Mouse (Mus musculus) heart, postnatal 0 days (tissue): Measurements from ENCODE around the gene Tbc1d2b.

Source experiments
- CTCF ChIP-seq: IDR thresholded peaks from 2 replicates; pipeline ENCODE4 v1.5.1; 2016; ENCODE audit warnings: antibody characterized with exemption, control low read depth, low read depth
- EP300 ChIP-seq: IDR thresholded peaks from 2 replicates; pipeline ENCODE4 v1.6.1; 2016; ENCODE audit warnings: antibody characterized with exemption, low read depth

DNA sequence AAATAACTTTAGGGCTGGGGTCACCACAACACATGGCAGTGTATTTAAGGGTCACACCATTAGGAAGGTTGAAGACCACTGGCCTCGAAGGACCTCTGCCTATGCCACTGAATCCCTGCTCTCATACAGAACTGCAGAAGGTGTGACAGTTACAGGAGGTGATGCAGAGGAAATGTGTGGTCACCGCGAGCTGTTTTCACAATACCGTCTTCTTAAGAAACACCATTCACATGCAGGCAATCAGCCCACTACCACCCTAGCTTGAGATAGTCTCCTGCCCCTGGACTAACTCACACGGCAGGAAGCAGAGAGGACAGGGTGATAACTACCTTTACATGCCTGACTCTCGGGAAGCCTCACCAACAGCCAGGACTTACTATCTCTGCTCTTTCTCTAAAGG, 25.4 kb downstream of the Tbc1d2b start:
- TF ChIP-seq CTCF: no peak
- no peak for TF ChIP-seq EP300
